Mouse (Mus musculus) testis, adult 2 months (tissue): ENCODE results near the gene Hist1h2bl. TPM values are rescaled to one million over a fixed set of nuclear protein-coding genes. Genes with fewer than 3 reads are reported as not detected.
"Not testable (repeated sequence)": the region's sequence is repeated elsewhere in the genome, so short reads cannot be mapped to it uniquely, and the experiment has no call there.

Experiments
- H3K27ac ChIP-seq: fragments of 200-500 bp; 2 replicates; pipeline ENCODE4 v1.5.1; 2012; ENCODE audit warnings: low read depth, low read length; ENCODE audit not compliant: control insufficient read depth, insufficient read depth
- H3K27me3 ChIP-seq: fragments of 200-500 bp; 2 replicates; pipeline ENCODE4 v1.6.1; 2012; ENCODE audit warnings: mild to moderate bottlenecking, low read length, moderate library complexity; ENCODE audit not compliant: control insufficient read depth, insufficient read depth
- H3K36me3 ChIP-seq: fragments of 200-500 bp; 2 replicates; pipeline ENCODE4 v1.6.1; 2012; ENCODE audit warnings: mild to moderate bottlenecking, low read length; ENCODE audit not compliant: control insufficient read depth, insufficient read depth
- H3K4me1 ChIP-seq: fragments of 200-500 bp; 2 replicates; pipeline ENCODE4 v1.6.1; 2012; ENCODE audit warnings: low read length; ENCODE audit not compliant: control insufficient read depth, insufficient read depth
- H3K4me3 ChIP-seq: fragments of 200-500 bp; 2 replicates; pipeline ENCODE4 v1.5.1; 2012; ENCODE audit warnings: low read depth, mild to moderate bottlenecking, low read length, moderate library complexity, mixed read lengths; ENCODE audit not compliant: control insufficient read depth
- CTCF ChIP-seq: fragments of 200-500 bp; IDR thresholded peaks from 2 replicates; pipeline ENCODE4 v1.5.1; 2012; ENCODE audit warnings: low read depth, mild to moderate bottlenecking, inconsistent platforms, low read length, moderate library complexity; ENCODE audit not compliant: control insufficient read depth, insufficient read depth, insufficient replicate concordance
- POLR2A ChIP-seq: fragments of 200-500 bp; IDR thresholded peaks from 2 replicates; pipeline ENCODE4 v1.6.1; 2012; ENCODE audit warnings: low read depth, mild to moderate bottlenecking, inconsistent platforms, low read length, moderate library complexity; ENCODE audit not compliant: control insufficient read depth
- polyA plus RNA-seq: library from polyadenylated mRNA; depleted of rRNA; stranded (reverse); fragments of >200 nt; gene quantifications from 2 replicates; pipeline ENCODE4 v1.2.3, GENCODE M21; 2012

The Hist1h2bl gene
- polyA plus RNA-seq, 1 experiment = 3.2 TPM

DNA sequence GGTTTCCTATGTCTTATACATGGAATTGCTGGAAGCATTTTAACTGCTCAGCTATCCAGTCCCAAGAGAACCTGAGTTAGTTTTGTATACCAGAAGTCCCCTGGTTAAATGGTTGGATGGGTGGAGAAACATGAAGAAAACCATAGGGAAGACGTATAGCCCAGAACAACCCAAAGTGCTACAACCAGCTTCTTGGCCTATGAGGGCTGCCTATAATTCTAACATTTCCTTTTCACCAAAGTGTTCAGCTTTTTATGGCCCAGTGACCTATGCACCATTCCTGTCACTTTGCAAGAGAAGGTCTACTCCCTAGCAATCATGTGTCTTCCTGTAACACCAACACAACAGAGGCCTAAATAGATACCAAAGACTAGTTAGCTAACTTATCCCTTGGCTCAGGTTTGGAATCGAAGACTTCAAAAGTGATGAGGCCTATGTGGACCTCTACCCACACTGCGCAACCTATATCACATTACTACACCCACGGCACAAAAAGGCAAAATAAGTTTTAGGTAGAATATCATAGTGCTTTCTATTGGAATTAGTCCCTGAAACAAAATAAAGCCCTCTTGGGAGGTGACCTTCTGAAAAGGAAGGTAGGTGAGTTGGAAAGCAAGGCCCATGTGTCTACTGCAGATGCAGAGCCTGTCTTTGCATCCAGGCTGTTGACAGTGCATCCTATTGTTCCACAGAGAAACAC lies 2.6 kb upstream of the Hist1h2bl start:
- H3K27me3 ChIP-seq = no peaks in the 10 kb centered on the region
- no peak overlapping the region for H3K4me3 ChIP-seq
- H3K4me1 ChIP-seq = peaks cover 9% of the 10 kb centered on the region

GRCm38 (mm10) chr13:21717397-21718357 lies 1.7 kb upstream of the Hist1h2bl start, which contains the start of gene Hist1h3h:
Gene Hist1h3h, plus strand, starts transcription at chr13:21717659.
- not testable (repeated sequence) for H3K27me3 ChIP-seq, H3K36me3 ChIP-seq, H3K4me1 ChIP-seq
- peak within 1 kb of the TSS; percentile 66 for H3K27ac ChIP-seq
- peak within 1 kb of the TSS; percentile 50 for H3K4me3 ChIP-seq

More for the DNA sequence above, 2.6 kb upstream of the Hist1h2bl start:
- Histone ChIP-seq H3K36me3 (no peaks in the 10 kb centered on the region), H3K27ac (peak overlapping the region; percentile 44; the same call in 1 of the 2 replicates)
- TF ChIP-seq POLR2A (no peak), CTCF (no peak)

DNA sequence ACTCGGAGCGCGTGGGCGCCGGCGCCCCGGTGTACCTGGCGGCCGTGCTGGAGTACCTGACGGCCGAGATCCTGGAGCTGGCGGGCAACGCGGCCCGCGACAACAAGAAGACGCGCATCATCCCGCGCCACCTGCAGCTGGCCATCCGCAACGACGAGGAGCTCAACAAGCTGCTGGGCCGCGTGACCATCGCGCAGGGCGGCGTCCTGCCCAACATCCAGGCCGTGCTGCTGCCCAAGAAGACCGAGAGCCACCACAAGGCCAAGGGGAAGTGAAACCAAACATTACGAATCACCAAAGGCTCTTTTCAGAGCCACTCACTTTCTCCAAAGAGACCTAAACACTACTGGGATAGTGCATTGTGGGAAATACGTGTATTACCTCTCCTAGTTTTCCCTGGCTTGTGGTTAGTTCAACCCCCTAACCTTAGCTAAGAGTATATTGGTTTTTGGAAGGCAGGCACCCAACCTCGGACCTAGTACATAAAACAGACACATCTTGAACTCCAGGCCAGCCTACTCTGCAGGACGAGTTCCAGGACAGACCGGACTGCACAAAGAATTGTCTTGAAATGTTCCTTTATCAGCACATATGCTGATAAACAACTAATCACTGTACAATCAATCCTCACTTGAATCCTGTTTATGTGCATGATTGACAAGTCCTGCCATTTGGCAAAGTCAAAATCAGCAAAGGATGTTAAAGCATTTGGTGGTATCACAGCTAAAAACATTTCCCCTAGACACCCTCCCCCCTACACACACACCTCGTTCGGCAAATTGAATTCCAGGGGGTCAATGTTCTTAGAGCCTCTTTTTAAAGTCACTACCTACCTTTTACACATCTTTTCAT lies 823 bp upstream of the Hist1h2bl start:
- not testable (repeated sequence) for H3K4me1 ChIP-seq, H3K36me3 ChIP-seq
- peak overlapping the region; percentile 50 for H3K4me3 ChIP-seq

DNA sequence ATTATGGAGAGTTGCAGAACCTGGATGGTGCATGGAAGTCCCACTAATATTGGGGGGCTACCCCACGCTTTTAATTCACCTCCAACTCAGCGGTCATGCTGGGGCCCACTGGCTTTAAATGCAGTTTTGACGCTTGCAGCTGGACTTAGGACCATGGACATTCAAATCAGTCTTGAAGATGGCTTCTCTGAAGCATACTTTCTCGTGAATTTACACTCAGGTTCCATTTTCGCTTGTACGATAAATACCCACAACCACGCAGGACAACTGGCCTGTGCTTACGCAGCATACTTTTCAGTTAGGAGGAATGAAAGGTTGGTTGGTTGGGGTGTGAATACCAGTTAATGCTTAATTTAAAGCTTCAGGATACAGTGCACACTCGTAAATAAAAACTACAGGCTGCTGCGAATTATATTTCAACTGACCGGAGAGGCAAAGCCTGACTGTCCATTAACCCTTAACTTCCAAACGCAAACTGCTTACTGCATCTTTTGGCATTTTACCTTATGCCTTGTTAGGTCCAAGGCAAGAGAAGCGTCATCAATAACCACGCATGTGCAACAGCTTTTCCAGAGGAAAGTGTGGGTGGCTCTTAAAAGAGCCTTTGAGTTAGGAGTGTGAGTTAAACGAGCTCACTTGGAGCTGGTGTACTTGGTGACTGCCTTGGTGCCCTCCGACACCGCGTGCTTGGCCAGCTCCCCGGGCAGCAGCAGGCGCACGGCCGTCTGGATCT lies 646 bp downstream of the Hist1h2bl start:
- no peak for TF ChIP-seq POLR2A
- no peak for TF ChIP-seq CTCF
- H3K4me3 ChIP-seq = peak overlapping the region; percentile 42; the same call in 1 of the 2 replicates
- H3K27ac ChIP-seq = peak overlapping the region; percentile 65
- no peaks in the 10 kb centered on the region for H3K36me3 ChIP-seq
- H3K4me1 ChIP-seq = peaks cover 8% of the 10 kb centered on the region
- H3K27me3 ChIP-seq = no peaks in the 10 kb centered on the region

More for the DNA sequence above, 823 bp upstream of the Hist1h2bl start:
- H3K27me3 ChIP-seq = not testable (repeated sequence)
- peak overlapping the region; percentile 36 for H3K27ac ChIP-seq

- peaks cover 8% of the 10 kb centered on the region for H3K4me1 ChIP-seq
- no peak overlapping the region for H3K27ac ChIP-seq
- no peaks in the 10 kb centered on the region for H3K27me3 ChIP-seq
- H3K36me3 ChIP-seq = no peaks in the 10 kb centered on the region
- H3K4me3 ChIP-seq = no peak overlapping the region
- no peak for TF ChIP-seq POLR2A
- TF ChIP-seq CTCF = no peak
These were observed 1.2 kb downstream of the Hist1h2bl start for GRCm38 (mm10) chr13:21714725-21715124.

- Histone ChIP-seq H3K36me3 (no peaks in the 10 kb centered on the region), H3K4me3 (no peak overlapping the region), H3K27ac (no peak overlapping the region), H3K4me1 (peaks cover 2% of the 10 kb centered on the region), H3K27me3 (no peaks in the 10 kb centered on the region)
- TF ChIP-seq POLR2A (no peak), CTCF (no peak)
These were observed 4.2 kb downstream of the Hist1h2bl start for GRCm38 (mm10) chr13:21711698-21712097.
